Mouse (Mus musculus) spleen, adult 2 months (tissue): Measurements from ENCODE around the gene Vezt. TPM values are rescaled to one million over a fixed set of nuclear protein-coding genes. Genes with fewer than 3 reads are reported as not detected.
A peak's percentile ranks its signal among the peaks of the same experiment; 100 is the strongest.

ENCODE experiments used
- DNase-seq, 2 experiments: peaks; one replicate each; pipeline versions ENCODE4 v3.0.0 to v3.0.0-alpha.2; 2012 to 2021; ENCODE audit warnings: low spot score in 2 of 2, low read depth in 1 of 2
- H3K27ac ChIP-seq: fragments of 200-500 bp; 2 replicates; pipeline ENCODE4 v1.5.1; 2012; ENCODE audit warnings: low read length, inconsistent platforms; ENCODE audit not compliant: insufficient read depth
- H3K27me3 ChIP-seq: fragments of 200-500 bp; 2 replicates; pipeline ENCODE4 v1.6.1; 2012; ENCODE audit warnings: mild to moderate bottlenecking, moderate library complexity, low read length, inconsistent platforms; ENCODE audit not compliant: control insufficient read depth, insufficient read depth
- H3K36me3 ChIP-seq: fragments of 200-500 bp; 2 replicates; pipeline ENCODE4 v1.6.1; 2012; ENCODE audit warnings: mild to moderate bottlenecking, low read length, inconsistent platforms; ENCODE audit not compliant: control insufficient read depth, insufficient read depth
- H3K4me1 ChIP-seq: fragments of 200-500 bp; 2 replicates; pipeline ENCODE4 v1.6.1; 2011; ENCODE audit warnings: inconsistent platforms; ENCODE audit not compliant: control insufficient read depth, insufficient read depth, insufficient read length
- H3K4me3 ChIP-seq: fragments of 200-500 bp; 2 replicates; pipeline ENCODE4 v1.5.1; 2011; ENCODE audit warnings: mild to moderate bottlenecking, inconsistent platforms; ENCODE audit not compliant: insufficient read depth, insufficient read length; ENCODE audit errors: extremely low read depth
- CTCF ChIP-seq: fragments of 200-500 bp; IDR thresholded peaks from 2 replicates; pipeline ENCODE4 v1.5.1; 2011; ENCODE audit warnings: mild to moderate bottlenecking, inconsistent platforms; ENCODE audit not compliant: insufficient read depth, insufficient read length, insufficient replicate concordance; ENCODE audit errors: extremely low read depth
- POLR2A ChIP-seq: fragments of 200-500 bp; IDR thresholded peaks from 2 replicates; pipeline ENCODE4 v1.6.1; 2011; ENCODE audit warnings: low read depth, low read length, inconsistent platforms
- WGBS: fragments of 180-500 bp; shearing (Covaris S2); methylation state at CpG from one replicate; pipeline ENCODE4 v1.1.7; 2018; 5-methylcytosine and 5-hydroxymethylcytosine counted together
- polyA plus RNA-seq: library from polyadenylated mRNA; depleted of rRNA; stranded (reverse); fragments of >200 nt; gene quantifications from 2 replicates; pipeline ENCODE4 v1.2.3, GENCODE M21; 2012

Gene Vezt
- polyA plus RNA-seq, 1 experiment: 4.8 TPM

- DNase-seq: no peak
- Histone ChIP-seq H3K27ac (no peak overlapping the region), H3K27me3 (no peaks in the 10 kb centered on the region), H3K4me1 (peaks cover 2% of the 10 kb centered on the region; the same call in 1 of the 2 replicates), H3K36me3 (no peaks in the 10 kb centered on the region), H3K4me3 (no peak overlapping the region)
- 51% methylated on average over 7 of the region's 7 CpGs for WGBS
- TF ChIP-seq POLR2A: no peak
Observed at GRCm38 (mm10) chr10:94038366-94039260, 3.0 kb upstream of the Vezt start.

- H3K4me1 ChIP-seq: peaks cover 2% of the 10 kb centered on the region; the same call in 1 of the 2 replicates
- TF ChIP-seq CTCF (no peak), POLR2A (no peak)
- no peak overlapping the region; the same call in 1 of the 2 replicates for H3K4me3 ChIP-seq
- no peaks in the 10 kb centered on the region for H3K27me3 ChIP-seq
- WGBS: 16% methylated on average over 4 of the region's 4 CpGs
- H3K36me3 ChIP-seq: no peaks in the 10 kb centered on the region
- DNase-seq: no peak
- no peak overlapping the region for H3K27ac ChIP-seq
Observed at GRCm38 (mm10) chr10:94037596-94037995, 2.0 kb upstream of the Vezt start.

GRCm38 (mm10) chr10:94037196-94037595 is 1.6 kb upstream of the Vezt start:
- Histone ChIP-seq H3K4me1 (peaks cover 2% of the 10 kb centered on the region; the same call in 1 of the 2 replicates), H3K27ac (no peak overlapping the region), H3K27me3 (no peaks in the 10 kb centered on the region), H3K4me3 (no peak overlapping the region; the same call in 1 of the 2 replicates), H3K36me3 (no peaks in the 10 kb centered on the region)
- no peak for TF ChIP-seq CTCF
- TF ChIP-seq POLR2A: no peak
- no peak for DNase-seq
- 23% methylated on average over 9 of the region's 9 CpGs for WGBS

GRCm38 (mm10) chr10:94036375-94036758 is 750 bp upstream of the Vezt start:
- DNase-seq: no peak
- TF ChIP-seq CTCF (no peak), POLR2A (no peak)
- peak overlapping the region; percentile 73 for H3K4me3 ChIP-seq
- WGBS: under 1% methylated on average over 32 of the region's 32 CpGs
- H3K27me3 ChIP-seq: no peaks in the 10 kb centered on the region
- H3K27ac ChIP-seq: peak overlapping the region; percentile 70
- no peaks in the 10 kb centered on the region for H3K36me3 ChIP-seq
- H3K4me1 ChIP-seq: peaks cover 2% of the 10 kb centered on the region; the same call in 1 of the 2 replicates

- DNase-seq: peak in 1 of 2 experiments; percentile 54
- no peak; the same call in 1 of the 2 replicates for TF ChIP-seq POLR2A
- no peak for TF ChIP-seq CTCF
- 5% methylated on average over 30 of the region's 30 CpGs for WGBS
Observed at GRCm38 (mm10) chr10:94034876-94035657, 550 bp downstream of the Vezt start.

GRCm38 (mm10) chr10:94031164-94031563 is 4.5 kb downstream of the Vezt start:
- no peak for DNase-seq
- no peak for TF ChIP-seq POLR2A
- TF ChIP-seq CTCF: no peak
- no peaks in the 10 kb centered on the region for H3K27me3 ChIP-seq
- WGBS: 93% methylated on average over 6 of the region's 6 CpGs
- peaks cover 2% of the 10 kb centered on the region; the same call in 1 of the 2 replicates for H3K4me1 ChIP-seq
- H3K36me3 ChIP-seq: no peaks in the 10 kb centered on the region
- no peak overlapping the region for H3K4me3 ChIP-seq
- H3K27ac ChIP-seq: no peak overlapping the region

More at GRCm38 (mm10) chr10:94034876-94035657, 550 bp downstream of the Vezt start:
- no peaks in the 10 kb centered on the region for H3K27me3 ChIP-seq
- no peaks in the 10 kb centered on the region for H3K36me3 ChIP-seq
- peak overlapping the region; percentile 24; the same call in 1 of the 2 replicates for H3K27ac ChIP-seq
- peaks cover 2% of the 10 kb centered on the region; the same call in 1 of the 2 replicates for H3K4me1 ChIP-seq
- H3K4me3 ChIP-seq: peak overlapping the region; percentile 93

- Histone ChIP-seq H3K27ac (no peak overlapping the region), H3K4me1 (no peaks in the 10 kb centered on the region), H3K36me3 (no peaks in the 10 kb centered on the region), H3K4me3 (no peak overlapping the region), H3K27me3 (no peaks in the 10 kb centered on the region)
- TF ChIP-seq POLR2A: no peak
- no peak for TF ChIP-seq CTCF
- DNase-seq: no peak
- 94% methylated on average over 6 of the region's 6 CpGs for WGBS
Observed at GRCm38 (mm10) chr10:94028493-94028892, 7.1 kb downstream of the Vezt start.
